Mouse (Mus musculus) liver, postnatal 0 days (tissue): ENCODE data around the gene Eefsec.

Experiments used
- CTCF ChIP-seq: sonication (generic); IDR thresholded peaks from 2 replicates; pipeline ENCODE4 v1.5.1; 2016; ENCODE audit warnings: antibody characterized with exemption, low read depth
- EP300 ChIP-seq: IDR thresholded peaks from 2 replicates; pipeline ENCODE4 v1.6.1; 2016; ENCODE audit warnings: antibody characterized with exemption, low read depth, mild to moderate bottlenecking

DNA sequence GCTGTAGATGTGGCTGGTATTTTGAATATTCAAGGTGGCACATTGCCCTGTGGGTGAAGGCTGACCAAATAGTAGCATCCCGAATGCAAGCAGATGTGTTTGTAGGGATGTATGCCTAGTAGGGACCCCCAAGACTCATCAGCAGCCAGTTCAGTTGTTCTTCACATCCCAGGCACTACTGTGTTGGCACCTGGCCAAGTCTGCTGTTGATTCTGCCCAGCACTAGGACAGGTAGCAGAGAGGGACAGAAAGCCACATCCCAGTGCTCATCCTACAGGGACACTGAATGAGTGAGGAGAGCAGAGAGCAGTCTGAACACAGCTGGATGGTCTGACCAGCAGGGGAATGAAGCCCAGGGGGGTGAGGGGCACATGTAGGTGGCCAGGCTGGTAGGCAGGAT lies 197.1 kb downstream of the Eefsec start:
- TF ChIP-seq CTCF: no peak
- no peak for TF ChIP-seq EP300
